Mouse (Mus musculus): ENCODE results near the gene Trim2.

Gene Trim2

DNA sequence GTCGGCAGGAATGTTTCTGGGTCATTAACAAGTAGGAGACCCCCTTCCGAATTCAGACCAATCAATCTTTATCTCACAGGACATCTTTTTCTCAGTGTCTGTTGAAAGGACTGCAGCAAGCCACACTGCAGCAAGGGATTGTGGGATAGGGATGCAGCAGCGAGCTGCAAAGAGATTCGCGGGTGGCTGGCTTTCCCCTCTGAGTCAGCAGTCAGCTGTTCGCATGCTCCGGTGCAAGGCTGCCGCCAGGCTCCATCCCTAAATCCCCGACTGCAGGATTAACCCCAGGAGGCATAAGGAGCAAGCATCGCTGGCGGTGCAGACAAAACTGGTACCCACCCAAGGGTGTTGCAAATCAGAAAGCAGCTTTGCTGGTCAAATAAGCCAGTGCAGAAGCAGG, 85.9 kb downstream of the Trim2 start:
- DNase-seq (ENCODE audit: low spot score in 2 of 2), result peak; percentile 46 to 66

DNA sequence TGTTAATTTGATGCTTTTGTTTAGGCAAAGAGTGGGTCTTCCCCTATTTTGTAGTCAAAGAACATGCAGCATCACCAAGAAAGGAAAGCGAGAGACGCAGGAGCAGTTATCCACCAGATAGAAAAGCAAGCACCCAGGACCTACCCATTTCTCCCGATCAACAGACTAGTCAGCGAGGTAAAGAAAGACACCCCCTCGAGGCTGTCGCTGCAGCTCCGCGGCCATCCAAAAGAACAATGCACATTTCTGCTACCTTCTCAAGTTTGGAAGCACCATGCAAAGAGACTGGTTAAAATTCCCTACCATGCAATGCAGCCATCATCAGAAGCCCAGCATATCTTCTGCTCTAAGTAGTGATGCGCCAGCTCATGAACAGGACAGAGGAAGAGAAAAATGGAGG, 86.4 kb downstream of the Trim2 start:
- DNase-seq (ENCODE audit: low spot score in 2 of 2), result no peak

DNA sequence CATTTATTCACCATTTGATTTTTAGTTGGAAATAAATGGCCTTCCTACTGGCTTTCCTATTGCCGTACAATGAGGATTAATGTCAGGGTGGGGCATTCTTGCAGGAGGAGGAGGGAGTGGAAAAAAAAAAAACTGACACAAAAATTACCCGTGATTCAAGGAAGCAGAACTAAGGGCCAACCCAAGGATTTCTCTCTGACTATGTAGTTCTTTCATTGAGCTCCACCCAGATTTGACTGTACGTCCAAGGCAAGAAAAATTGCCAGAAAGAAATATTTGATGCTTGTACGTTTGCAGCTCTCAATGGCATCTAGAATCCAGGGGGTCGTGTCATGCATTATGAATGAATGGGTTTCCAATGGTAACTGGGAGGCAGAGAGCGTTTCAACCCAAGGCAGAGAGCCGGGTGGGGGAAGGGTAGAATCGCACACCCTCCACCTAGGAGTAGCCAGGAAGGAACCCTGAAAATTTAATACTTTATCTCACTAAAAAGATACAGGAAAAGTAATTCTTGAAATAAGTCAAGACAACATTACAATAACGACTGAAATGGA, 86.9 kb downstream of the Trim2 start:
- DNase-seq (ENCODE audit: low spot score in 2 of 2), result no peak

DNA sequence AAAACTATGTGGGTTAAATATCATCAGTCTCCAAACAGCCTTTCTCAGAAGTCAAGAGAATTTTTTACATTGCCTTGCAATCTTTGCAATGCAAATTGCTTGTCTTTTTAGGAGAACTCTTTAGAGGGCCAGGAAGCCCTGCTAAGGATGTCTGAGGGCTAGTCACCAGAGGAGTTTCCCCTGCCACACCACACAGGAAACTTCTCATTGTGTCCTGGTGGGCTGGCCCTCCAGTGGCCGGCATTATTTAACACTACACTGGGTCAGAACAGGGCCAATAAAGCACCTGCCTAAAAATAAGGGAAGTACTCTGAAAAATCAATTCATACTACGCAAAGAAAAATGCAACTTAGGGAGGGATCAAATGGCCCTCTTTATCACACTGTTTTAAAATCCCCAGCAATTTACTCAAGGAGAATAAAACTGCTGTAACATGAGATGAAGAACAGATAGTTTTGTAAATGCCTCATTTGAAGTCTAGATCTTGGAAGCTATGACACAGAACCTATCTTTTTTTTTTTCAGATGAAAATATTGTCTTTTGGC, 87.4 kb downstream of the Trim2 start:
- DNase-seq (ENCODE audit: low spot score in 2 of 2), result no peak

DNA sequence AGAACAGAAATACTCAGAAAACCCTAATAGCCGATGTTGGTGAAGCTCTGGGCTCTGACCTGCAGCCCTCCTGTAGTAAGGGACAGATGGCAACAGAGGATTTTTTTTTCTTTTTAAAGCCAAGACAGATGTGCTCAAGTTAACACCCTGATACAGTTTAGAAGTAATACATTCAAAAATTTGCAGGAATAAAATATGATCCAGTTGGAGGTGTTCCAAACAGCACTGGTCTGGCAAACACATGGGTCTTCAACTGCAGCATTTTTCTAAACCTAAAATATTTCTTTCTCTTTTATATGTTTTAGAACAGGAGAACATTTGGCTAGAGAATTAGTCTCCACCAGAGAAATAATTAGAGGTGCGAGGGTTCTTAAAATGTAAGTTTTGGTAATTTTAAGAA, 88.2 kb downstream of the Trim2 start:
- DNase-seq (ENCODE audit: low spot score in 2 of 2), result no peak

DNA sequence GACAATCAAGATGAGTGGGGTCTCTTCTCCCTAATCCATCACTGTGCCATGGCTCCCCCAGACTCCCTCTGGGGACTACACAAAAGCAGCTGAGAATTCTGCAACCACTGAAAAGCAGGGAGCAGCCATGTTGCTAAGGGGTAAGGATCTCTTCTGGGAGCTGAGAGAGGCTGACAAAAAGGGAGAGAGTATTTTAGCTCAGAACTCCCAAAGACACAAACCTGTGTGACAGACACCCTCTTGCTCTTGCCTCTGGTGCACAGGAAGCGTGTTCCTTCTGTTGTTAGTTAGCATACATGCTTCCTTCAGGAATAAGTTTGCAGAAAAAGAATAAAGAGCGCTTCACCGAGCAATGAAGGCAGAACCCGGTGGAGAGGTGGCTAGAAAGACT, 88.7 kb downstream of the Trim2 start:
- no peak for DNase-seq (ENCODE audit: low spot score in 2 of 2)

DNA sequence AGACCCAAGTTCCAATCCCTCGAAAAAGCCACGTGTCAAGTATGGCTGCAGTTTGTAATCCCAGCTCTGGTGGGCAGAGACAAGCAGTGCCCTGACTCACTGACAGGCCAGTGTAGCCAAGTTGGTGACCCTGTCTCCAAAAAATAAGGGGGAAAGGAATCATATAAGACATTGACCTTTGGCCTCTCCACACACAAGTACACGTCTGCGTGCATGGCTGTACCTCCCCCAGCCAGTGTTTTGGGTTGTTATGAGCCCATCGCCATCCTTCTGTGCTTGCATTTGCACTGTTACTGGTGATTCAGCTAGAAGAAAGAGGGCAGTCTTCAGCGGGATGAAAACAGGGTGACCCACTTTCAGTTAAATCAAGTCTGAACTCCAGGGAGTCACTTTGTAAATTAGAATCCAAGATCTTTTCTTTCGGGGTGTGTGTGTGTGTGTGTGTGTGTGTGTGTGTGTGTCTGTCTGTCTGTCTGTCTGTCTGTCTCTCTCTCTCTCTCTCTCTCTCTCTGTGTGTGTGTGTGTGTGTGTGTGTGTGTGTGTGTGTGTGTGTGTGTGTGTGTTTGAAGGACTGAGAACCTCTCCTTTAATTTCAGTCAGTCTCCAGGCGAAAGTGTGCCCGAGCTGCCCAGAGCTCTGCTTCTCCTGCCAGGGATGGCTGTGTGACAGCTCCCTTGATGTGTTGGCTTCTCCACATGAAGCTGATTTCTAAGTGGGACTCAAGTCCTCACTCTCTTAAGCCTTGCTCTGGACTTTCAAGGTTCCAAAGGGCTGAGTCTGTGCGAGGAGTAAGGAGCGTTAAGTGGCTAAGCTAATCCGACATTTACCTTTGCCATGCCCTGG, 89.3 kb downstream of the Trim2 start:
- no peak for DNase-seq (ENCODE audit: low spot score in 2 of 2)

DNA sequence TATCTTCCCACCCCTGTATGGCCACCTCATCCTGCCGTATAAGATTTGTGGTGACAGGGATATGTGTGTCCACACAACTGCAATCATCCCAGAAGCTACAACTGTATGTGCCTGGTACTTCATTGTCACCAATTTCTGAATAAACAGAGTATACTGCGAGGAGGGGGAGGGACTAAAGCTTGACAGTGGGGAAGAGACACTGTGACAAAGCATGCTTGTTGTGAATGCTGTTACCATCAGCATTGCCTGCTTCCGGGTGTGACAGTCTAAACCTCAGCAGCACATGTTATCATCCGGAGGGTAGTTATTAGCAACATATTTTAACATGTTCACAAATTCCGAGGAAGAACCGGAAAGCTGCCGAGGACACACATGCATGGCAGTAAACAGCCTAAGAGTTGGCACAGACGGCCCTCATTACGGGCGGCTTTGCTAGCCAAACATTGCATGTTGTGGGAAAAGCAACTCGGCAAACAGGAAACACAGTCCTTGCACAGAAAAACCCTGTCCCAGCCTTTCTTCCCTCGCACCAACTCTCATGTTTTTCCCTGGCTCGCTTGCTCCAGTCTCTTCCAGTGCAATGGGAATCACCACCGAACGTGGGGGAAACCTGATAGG, 90.8 kb downstream of the Trim2 start:
- DNase-seq (ENCODE audit: low spot score in 2 of 2), result no peak

DNA sequence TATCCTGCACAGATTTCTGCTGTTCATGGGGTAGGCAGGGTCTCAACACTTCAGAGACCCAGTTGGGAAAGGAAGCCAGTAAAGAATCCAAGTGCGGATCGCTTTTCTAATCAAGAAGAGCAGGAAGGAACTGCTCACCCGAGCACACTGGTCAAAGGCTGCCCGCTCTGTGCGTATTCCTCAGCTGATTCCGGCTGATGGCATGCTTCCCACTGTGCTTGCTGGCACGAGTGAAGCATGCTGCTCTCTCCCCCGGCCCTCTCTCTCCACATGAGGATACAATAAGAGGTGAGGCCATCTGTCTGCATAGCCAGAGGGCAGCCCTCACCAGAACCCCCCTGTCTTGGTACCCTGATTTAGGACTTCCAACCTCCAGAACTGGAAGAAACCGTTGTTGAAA, 91.4 kb downstream of the Trim2 start:
- DNase-seq (ENCODE audit: low spot score in 2 of 2), result peak in 1 of 2 experiments; percentile 62

DNA sequence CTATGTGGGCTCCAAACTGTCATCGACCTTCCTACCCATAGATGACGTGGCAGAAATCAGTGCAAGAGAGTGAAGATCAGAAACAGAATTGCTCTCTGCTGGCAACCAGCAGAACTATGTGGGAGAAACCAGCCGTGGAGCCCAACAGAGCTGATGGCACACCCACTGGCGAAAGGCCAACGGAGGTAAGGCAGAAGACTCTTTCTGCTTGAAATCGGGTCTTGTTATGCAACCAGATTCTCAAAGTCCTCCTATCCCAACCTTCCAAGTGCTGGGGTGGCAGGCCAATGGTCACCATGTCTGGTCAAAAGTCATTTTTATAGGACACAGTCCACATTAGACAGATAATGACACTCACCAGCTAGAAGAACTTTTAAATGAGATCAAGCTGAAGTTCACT, 92.2 kb downstream of the Trim2 start:
- no peak for DNase-seq (ENCODE audit: low spot score in 2 of 2)

DNA sequence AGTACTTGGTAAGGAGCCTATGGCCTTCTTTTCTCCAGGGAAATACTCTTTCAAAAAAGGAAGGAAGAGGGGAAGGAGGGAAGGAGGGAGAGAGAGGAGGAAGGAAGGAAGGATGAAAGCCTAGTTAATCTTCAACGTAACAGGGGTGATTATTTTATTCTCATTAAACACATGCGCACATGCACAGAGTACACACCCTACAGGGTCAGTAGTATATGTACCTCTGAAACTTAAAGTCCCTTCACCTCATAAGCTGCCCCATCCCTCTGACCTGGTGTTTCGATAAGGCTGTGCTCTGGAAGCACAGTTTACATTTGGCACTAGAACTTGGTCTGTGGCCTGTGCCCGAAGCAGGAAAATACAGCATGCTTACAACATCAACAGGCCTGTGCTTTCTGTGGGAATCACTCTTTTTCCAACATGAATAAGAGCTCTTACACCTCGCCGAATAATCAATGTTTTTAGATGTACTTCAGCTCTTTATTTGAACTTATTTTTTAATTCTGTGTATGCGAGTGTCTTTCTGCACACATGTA, 95.3 kb downstream of the Trim2 start:
- DNase-seq (ENCODE audit: low spot score in 2 of 2), result no peak

DNA sequence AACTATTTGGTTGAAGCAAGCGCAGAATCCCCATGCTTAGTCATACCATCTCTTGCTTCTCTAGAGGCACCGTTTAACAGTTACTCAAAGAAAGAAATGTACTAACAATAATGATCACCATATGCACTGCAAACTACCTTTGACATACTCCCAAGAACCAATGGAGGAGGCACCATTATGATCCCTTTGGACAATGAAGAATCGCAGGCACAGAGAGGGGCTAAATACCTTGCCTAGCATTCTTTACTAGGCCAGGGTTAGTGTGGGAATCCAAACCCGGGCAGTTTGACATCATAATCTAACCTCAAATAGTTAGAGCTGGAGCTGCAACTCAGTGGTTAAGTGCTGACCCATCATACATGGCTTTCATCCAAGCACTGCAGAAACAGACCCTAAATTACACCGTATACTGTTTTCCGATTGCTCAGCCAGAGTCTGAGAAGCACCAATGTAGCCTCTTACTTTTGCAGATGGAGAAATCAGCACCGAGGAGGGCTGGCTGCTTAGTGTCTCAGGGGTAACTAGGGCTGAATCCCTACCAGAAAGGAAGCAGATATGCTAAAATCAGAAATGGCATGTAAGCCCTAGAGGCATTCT, 97.7 kb downstream of the Trim2 start:
- DNase-seq (ENCODE audit: low spot score in 2 of 2), result no peak

DNA sequence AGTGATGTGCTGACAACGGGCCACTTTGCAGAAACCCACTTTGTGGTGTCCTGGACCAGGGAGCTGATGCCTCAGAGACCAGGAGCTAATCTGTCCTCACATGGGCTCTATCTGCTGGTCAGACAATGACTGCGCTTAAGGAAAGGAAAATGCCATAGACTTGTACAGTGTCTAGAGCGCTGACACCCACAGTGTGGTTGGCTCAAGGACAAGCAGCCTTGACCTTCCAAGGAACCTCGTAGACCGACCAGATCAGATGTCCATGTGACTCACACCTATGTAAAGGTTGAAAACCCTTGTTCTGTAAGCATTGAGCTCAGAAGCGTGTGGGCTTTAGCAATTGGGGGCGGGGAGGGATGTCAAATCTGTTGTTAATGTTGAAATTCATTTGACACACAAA, 98.2 kb downstream of the Trim2 start:
- no peak for DNase-seq (ENCODE audit: low spot score in 2 of 2)

DNA sequence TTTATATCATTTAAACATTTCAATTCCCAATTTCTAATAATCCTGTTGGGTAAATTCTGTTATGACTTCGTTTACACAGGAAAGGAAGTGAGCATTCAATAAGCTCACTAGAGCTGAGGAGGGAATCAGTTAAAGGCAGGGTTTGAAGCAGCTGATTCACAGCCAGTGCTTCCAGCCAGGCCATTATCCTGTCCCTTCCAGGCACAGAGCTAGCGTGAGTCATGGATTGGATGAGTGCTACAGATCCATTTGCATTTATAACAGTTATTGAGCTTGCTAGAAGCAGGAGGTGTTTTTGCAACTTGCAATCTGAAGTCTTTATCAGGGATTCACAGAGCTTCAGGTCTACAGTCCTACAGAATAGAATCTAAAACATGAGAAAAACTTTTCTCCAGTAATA, 99.3 kb downstream of the Trim2 start:
- DNase-seq (ENCODE audit: low spot score in 2 of 2), result no peak

DNA sequence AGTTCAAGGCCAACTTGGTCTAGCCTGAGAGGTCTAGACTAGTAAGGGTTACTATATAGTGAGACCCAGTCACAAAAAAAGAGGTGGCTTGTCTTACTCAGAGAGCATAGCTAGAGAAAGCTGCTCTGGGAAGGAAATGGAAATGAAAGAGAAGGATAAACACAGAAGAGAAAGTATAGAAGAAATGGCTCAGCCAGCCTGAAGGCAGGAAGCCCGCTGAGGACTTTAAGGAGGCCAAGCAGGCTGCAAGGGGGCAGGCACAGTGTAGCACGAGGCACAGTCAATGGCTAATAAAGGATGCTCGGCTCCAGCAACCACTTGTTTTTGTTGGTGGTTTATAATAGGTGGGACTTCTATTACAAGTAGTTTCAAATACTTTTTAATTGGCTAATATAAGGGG, 100.6 kb downstream of the Trim2 start:
- DNase-seq (ENCODE audit: low spot score in 2 of 2), result no peak

DNA sequence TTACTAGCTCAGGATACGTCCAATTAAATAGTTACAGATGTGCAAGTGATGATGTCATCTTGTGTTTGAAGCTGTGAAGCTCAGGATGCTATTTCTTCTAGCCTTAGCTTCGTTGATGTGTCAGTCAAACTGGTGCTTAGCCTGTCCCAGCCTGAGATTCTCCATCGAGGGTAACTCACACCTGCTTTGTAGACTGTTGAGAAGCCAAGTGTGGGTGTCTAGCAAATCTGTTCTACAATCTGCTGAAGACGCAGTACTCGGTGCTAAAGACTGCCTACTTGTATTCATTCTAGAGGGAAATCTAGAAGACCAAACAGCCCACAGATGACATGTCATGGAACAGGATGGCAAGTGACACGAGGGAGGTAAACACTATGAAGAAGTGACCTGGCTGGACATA, 101.0 kb downstream of the Trim2 start:
- no peak for DNase-seq (ENCODE audit: low spot score in 2 of 2)

DNA sequence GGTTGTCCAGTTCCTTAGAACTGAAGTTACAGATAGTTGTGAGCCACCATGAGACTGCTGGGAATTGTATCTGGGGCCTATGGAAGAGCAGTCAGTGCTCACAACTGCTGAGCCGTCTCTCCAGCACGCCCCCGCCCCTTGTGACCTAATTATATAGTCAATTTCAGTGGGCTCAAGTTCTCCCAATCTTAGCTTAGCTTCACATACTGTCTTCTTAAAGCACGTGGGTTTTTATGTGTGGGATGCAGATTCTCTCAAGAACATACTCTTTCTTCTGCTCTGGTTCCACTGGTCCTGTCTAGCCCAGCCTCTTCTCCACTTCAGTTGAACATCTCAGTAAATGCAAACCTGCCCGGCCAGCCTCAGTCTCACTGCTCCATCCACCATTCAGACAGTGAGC, 102.0 kb downstream of the Trim2 start:
- no peak for DNase-seq (ENCODE audit: low spot score in 2 of 2)

DNA sequence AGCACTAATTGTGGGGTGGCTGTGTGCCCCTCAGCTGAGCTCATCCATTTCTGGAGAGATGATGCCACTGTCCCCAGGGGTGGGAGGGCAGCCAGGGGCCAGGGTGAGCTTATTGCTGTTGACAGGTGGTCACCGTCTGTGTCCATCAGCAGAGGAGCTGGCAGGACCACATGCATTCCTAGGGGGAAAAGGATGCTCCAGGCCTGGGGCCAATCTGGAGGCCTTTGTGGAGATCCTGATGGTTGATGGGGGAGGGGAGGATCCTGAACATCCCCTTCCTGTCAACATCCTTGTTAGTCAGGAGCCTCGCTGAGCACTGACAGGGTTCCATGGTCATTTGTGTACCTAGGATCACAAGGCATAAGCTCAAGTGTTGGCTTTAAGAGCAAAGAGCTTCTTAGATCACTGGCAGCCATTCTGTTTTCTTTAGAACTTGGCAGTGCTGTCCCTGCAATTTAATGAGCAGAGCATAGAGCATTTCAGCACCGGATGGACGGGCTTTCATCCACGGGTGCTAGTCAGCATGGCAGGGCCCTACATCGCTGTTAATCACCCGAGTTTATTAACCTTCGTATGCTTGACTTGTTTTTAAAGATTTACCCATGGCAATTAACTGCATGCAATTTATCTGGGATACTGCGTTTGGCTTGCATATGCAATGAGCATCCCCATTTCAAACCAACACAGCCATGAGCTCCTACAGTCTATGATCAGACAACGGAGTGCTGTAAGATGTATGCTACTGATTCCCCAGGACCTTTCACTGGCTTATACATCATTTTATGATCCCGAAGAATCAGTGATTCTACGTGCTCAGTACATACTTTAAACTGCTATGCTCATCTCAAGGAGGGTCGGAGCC, 105.9 kb downstream of the Trim2 start:
- peak in 1 of 2 experiments; percentile 78 for DNase-seq (ENCODE audit: low spot score in 2 of 2)

DNA sequence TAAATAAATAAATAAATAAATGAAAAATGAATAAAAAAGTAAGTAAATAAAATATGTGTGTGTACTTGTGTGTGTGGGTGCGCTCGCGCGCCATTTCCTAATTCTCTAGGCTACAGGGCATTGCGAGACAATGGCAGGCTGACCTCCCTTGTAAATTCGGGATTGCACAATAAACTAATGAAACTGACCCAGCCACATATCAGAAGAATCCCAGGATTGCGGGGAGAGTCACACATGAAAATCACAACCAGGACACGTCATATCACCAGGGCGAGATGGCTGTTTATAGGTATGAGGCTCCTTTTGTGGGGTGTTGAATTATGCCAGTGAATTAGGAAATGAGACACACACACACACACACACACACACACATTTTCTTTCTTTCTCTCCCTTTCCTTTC, 107.2 kb downstream of the Trim2 start:
- no peak for DNase-seq (ENCODE audit: low spot score in 2 of 2)

DNA sequence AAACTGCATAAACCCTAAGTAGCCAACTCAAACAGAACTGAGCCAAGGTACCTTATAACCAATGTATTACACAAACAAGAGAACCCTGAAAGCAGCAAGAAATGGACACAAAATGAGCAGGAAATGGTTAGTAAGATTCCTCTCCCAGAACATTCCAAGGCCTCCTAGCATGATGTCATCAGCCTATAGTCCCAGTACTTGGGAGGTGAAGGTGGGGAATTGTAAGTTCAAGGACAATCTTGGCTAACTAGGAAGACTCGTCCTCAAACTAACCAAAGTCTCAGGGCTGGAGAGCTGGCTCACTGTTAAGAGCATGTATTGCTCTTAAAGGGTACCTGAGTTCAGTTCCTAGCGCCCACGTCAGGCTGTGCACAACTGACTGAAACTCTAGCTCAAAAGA, 108.4 kb downstream of the Trim2 start:
- no peak for DNase-seq (ENCODE audit: low spot score in 2 of 2)

DNA sequence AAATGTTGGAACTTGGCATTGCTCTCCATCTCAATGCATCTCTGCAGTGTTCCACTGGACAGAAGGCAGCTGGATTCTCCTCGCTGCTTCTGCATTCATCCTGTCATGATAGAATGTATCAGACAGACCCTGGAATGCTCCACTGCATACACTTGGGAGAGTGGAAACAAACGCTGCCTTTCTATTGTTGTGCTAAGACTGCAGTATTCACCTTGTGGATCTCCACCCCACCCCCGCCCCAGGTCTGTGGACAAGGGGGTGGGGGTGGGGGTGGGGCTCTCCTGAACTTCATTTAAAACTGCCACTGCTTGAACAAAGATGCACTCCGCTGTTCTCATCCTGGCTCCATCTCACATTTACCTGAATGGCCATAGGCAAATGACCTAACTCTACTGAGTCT, 112.8 kb downstream of the Trim2 start:
- DNase-seq (ENCODE audit: low spot score in 2 of 2), result no peak

All from cerebellum, postnatal 4 days (tissue).